Mouse (Mus musculus): ENCODE data around the gene Sesn3. TPM values are rescaled to one million over a fixed set of nuclear protein-coding genes. Genes with fewer than 3 reads are reported as not detected.

Gene Sesn3
- polyA plus RNA-seq (2014; fragmentation: Illumina TruSeq; extraction: RNeasy Lipid Tissue Mini Kit (QIAGEN cat#74804); ENCODE audit: insufficient read depth, low read depth, low replicate concordance): 5.4 TPM

DNA sequence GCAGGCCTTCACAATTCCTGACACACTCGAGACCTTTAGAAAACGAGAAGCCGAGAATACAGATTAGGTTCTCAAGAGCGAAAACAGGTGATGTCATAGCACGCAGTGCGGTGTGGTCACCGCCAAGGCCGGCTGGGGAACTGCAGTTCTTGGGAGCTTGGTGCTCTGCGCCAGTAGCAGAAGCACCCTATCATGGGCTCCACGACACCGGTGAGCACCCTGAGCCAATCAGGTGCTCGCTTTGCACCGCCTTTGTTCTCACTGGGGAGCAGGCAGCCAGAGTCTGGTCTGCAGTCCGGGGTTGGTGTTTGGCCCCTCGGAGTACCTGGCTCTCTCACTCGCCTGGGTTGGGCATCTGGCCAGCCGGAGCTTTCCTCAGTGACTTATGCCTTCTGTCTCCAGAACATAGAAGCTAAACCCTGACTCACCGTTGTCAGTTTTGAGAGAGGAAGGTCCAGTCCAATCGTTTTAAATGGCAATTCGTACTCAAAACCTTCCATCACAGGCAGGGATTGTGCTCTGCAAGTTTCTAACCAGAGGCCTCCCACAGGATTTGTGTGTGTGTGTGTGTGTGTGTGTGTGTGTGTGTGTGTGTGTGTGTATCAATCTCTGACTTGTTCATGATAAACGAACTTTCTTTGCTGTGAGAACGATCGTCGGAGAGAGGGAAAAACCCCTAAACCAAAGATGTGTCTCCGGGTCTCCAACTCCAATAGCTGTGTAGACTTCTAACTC, at the start of gene Sesn3:
TSS of gene Sesn3 (plus strand) at position 82 of the 735 bp plus-strand sequence.

DNA sequence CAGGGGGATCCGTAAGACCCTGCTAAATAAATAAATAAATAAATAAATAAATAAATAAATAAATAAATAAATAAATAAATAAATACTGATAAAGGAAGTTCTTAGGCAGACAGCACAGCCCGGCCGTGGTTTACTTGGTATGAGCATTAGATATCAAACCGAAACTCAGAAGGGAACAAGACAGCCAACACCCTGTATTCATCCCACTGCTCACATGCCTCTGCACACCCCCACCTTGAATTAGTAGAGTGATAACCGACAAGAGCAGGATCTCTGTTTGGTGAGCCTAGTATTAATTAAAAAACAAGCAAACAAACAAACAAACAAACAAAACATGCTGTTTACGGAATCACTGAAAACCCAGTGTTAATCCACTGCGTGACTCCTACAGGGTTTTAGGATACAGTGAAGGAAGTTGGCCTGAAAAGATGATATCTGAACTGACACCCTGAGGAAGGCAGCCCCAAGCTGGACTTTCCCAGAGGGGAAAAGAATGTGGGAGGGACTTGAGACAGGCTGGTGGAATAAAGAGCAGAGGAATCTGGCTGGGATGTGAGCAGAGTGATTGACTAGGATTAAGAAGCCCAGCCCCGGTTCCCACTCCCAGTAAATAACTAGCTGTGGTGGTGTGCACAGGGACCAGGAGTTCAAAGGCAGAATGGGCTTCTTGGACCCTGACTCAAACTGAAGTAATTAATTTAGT, 106.6 kb downstream of the Sesn3 start, which contains the start of gene Endod1:
TSS of gene Endod1 (minus strand) at position 155 of the 703 bp plus-strand sequence.

Other genes starting within 250 kb of the Sesn3 start
- gene Endod1, start 106.4 kb downstream of the Sesn3 start, polyA plus RNA-seq (2014; fragmentation: Illumina TruSeq; extraction: RNeasy Lipid Tissue Mini Kit (QIAGEN cat#74804); ENCODE audit: insufficient read depth, low read depth, low replicate concordance): 15.5 TPM
- gene Kdm4d, start 225.4 kb downstream of the Sesn3 start, polyA plus RNA-seq (2014; fragmentation: Illumina TruSeq; extraction: RNeasy Lipid Tissue Mini Kit (QIAGEN cat#74804); ENCODE audit: insufficient read depth, low read depth, low replicate concordance): not detected
- gene Cwc15, start 225.6 kb downstream of the Sesn3 start, polyA plus RNA-seq (2014; fragmentation: Illumina TruSeq; extraction: RNeasy Lipid Tissue Mini Kit (QIAGEN cat#74804); ENCODE audit: insufficient read depth, low read depth, low replicate concordance): 117 TPM